Mouse (Mus musculus) neural tube, embryonic 12.5 days (tissue): ENCODE measurements around the gene Klrb1c. TPM values are rescaled to one million over a fixed set of nuclear protein-coding genes. Genes with fewer than 3 reads are reported as not detected.
"Not testable (repeated sequence)": the region's sequence is repeated elsewhere in the genome, so short reads cannot be mapped to it uniquely, and the experiment has no call there.

Experiments
- ATAC-seq: fragments of 200-750 bp; cut with Nextera tagmentation; 2 replicates; pipeline ENCODE4 v1.8.0; 2017; ENCODE audit warnings: low read depth, mild to moderate bottlenecking, moderate TSS enrichment, moderate library complexity; ENCODE audit not compliant: low FRiP score
- H3K27ac ChIP-seq: fragments of 300-500 bp; sonication (generic); 2 replicates; pipeline ENCODE4 v1.5.1; 2016
- H3K27me3 ChIP-seq: fragments of 300-500 bp; sonication (generic); replicated peaks from 2 replicates; pipeline ENCODE4 v1.6.1; 2016; ENCODE audit warnings: mild to moderate bottlenecking
- H3K36me3 ChIP-seq: fragments of 300-500 bp; sonication (generic); 2 replicates; pipeline ENCODE4 v1.6.1; 2016; ENCODE audit warnings: mild to moderate bottlenecking
- H3K4me1 ChIP-seq: fragments of 300-500 bp; sonication (generic); 2 replicates; pipeline ENCODE4 v1.6.1; 2016
- H3K4me2 ChIP-seq: fragments of 300-500 bp; sonication (generic); replicated peaks from 2 replicates; pipeline ENCODE4 v1.6.1; 2016; ENCODE audit warnings: mild to moderate bottlenecking
- H3K4me3 ChIP-seq: fragments of 300-500 bp; sonication (generic); 2 replicates; pipeline ENCODE4 v1.5.1; 2016
- H3K9ac ChIP-seq: fragments of 300-500 bp; sonication (generic); 2 replicates; pipeline ENCODE4 v1.6.1; 2016; ENCODE audit warnings: mild to moderate bottlenecking
- H3K9me3 ChIP-seq: fragments of 300-500 bp; sonication (generic); 2 replicates; pipeline ENCODE4 v1.6.1; 2016; ENCODE audit warnings: mild to moderate bottlenecking
- WGBS: fragments of 180-500 bp; shearing (Covaris S2); methylation state at CpG from one replicate; pipeline ENCODE4 v1.1.7; 2016; 5-methylcytosine and 5-hydroxymethylcytosine counted together
- polyA plus RNA-seq: library from polyadenylated mRNA; unstranded; fragments of >200 nt; fragmentation: Nextera tagmentation; extraction: Ambion mirVana; gene quantifications from 2 replicates; pipeline ENCODE4 v1.2.1, GENCODE M21; 2016

Gene Klrb1c
- polyA plus RNA-seq, 1 experiment from 2014 or later = not detected

GRCm38 (mm10) chr6:128804823-128805640 lies 16.0 kb upstream of the Klrb1c start:
- H3K27ac ChIP-seq, H3K4me1 ChIP-seq, H3K4me2 ChIP-seq, H3K27me3 ChIP-seq, H3K9ac ChIP-seq, H3K9me3 ChIP-seq, H3K36me3 ChIP-seq, H3K4me3 ChIP-seq: not testable (repeated sequence)
- ATAC-seq = peak; percentile 39
- 66% methylated on average over 7 of the region's 7 CpGs for WGBS

- Histone ChIP-seq H3K36me3 (no peaks in the 10 kb centered on the region), H3K27ac (no peak overlapping the region), H3K4me2 (peak overlapping the region; percentile 57), H3K4me1 (peaks cover 2% of the 10 kb centered on the region; the same call in 1 of the 2 replicates), H3K9me3 (no peaks in the 10 kb centered on the region), H3K9ac (no peak overlapping the region; the same call in 1 of the 2 replicates), H3K4me3 (peak overlapping the region; percentile 42), H3K27me3 (no peaks in the 10 kb centered on the region)
- peak; percentile 89 for ATAC-seq
- 9% methylated on average over 26 of the region's 26 CpGs for WGBS
These were observed 14.2 kb upstream of the Klrb1c start for GRCm38 (mm10) chr6:128802999-128803857.

GRCm38 (mm10) chr6:128802557-128802956 lies 13.5 kb upstream of the Klrb1c start:
- Histone ChIP-seq H3K27me3 (no peaks in the 10 kb centered on the region), H3K4me3 (peak overlapping the region; percentile 42), H3K4me1 (peaks cover 6% of the 10 kb centered on the region; the same call in 1 of the 2 replicates), H3K9me3 (no peaks in the 10 kb centered on the region), H3K27ac (peak overlapping the region; percentile 22; the same call in 1 of the 2 replicates), H3K36me3 (no peaks in the 10 kb centered on the region), H3K9ac (peak overlapping the region; percentile 44; the same call in 1 of the 2 replicates), H3K4me2 (peak overlapping the region; percentile 57)
- ATAC-seq = peak; percentile 33
- WGBS = 13% methylated on average over 10 of the region's 10 CpGs

- not testable (repeated sequence) for H3K27ac ChIP-seq, H3K4me2 ChIP-seq, H3K4me3 ChIP-seq, H3K4me1 ChIP-seq, ATAC-seq, H3K27me3 ChIP-seq, H3K9ac ChIP-seq, H3K9me3 ChIP-seq, H3K36me3 ChIP-seq
- 80% methylated on average over 5 of the region's 5 CpGs for WGBS
These were observed 11.7 kb upstream of the Klrb1c start for GRCm38 (mm10) chr6:128800696-128801095.

- Histone ChIP-seq H3K9me3 (no peaks in the 10 kb centered on the region), H3K9ac (peak overlapping the region; percentile 8; the same call in 1 of the 2 replicates), H3K4me1 (peaks cover 6% of the 10 kb centered on the region; the same call in 1 of the 2 replicates), H3K27ac (no peak overlapping the region), H3K36me3 (no peaks in the 10 kb centered on the region), H3K4me3 (peak overlapping the region; percentile 56), H3K4me2 (peak overlapping the region; percentile 58), H3K27me3 (no peaks in the 10 kb centered on the region)
- 30% methylated on average over 7 of the region's 7 CpGs for WGBS
- ATAC-seq = no peak
These were observed 10.9 kb upstream of the Klrb1c start for GRCm38 (mm10) chr6:128799896-128800270.

GRCm38 (mm10) chr6:128799144-128799895 lies 10.3 kb upstream of the Klrb1c start:
- Histone ChIP-seq H3K9ac (peak overlapping the region; percentile 63), H3K4me2 (peak overlapping the region; percentile 58), H3K4me3 (peak overlapping the region; percentile 56)
- H3K36me3 ChIP-seq, H3K27me3 ChIP-seq, H3K27ac ChIP-seq, H3K9me3 ChIP-seq, H3K4me1 ChIP-seq: not testable (repeated sequence)
- peak; percentile 78 for ATAC-seq
- under 1% methylated on average over 49 of the region's 49 CpGs for WGBS

GRCm38 (mm10) chr6:128798772-128799143 lies 9.7 kb upstream of the Klrb1c start:
- peak overlapping the region; percentile 56 for H3K4me3 ChIP-seq
- not testable (repeated sequence) for H3K27ac ChIP-seq

GRCm38 (mm10) chr6:128797936-128798771 lies 9.1 kb upstream of the Klrb1c start:
- Histone ChIP-seq H3K27ac (no peak overlapping the region), H3K9me3 (no peaks in the 10 kb centered on the region), H3K4me3 (peak overlapping the region; percentile 56), H3K27me3 (no peaks in the 10 kb centered on the region), H3K4me1 (peaks cover 6% of the 10 kb centered on the region; the same call in 1 of the 2 replicates), H3K36me3 (no peaks in the 10 kb centered on the region), H3K4me2 (peak overlapping the region; percentile 56), H3K9ac (peak overlapping the region; percentile 22; the same call in 1 of the 2 replicates)
- no peak for ATAC-seq
- 11% methylated on average over 15 of the region's 15 CpGs for WGBS

More at GRCm38 (mm10) chr6:128798772-128799143, 9.7 kb upstream of the Klrb1c start:
- peak overlapping the region; percentile 63 for H3K9ac ChIP-seq
- H3K36me3 ChIP-seq, H3K9me3 ChIP-seq, H3K4me1 ChIP-seq, H3K27me3 ChIP-seq: not testable (repeated sequence)
- peak overlapping the region; percentile 56 for H3K4me2 ChIP-seq
- WGBS = 1% methylated on average over 20 of the region's 20 CpGs
- ATAC-seq = peak; percentile 41

- Histone ChIP-seq H3K4me3 (no peak overlapping the region), H3K36me3 (no peaks in the 10 kb centered on the region), H3K9me3 (no peaks in the 10 kb centered on the region), H3K4me1 (peaks cover 6% of the 10 kb centered on the region; the same call in 1 of the 2 replicates), H3K27me3 (no peaks in the 10 kb centered on the region), H3K4me2 (peak overlapping the region; percentile 56), H3K27ac (no peak overlapping the region), H3K9ac (no peak overlapping the region)
- ATAC-seq = no peak
- 80% methylated on average over 12 of the region's 12 CpGs for WGBS
These were observed 8.3 kb upstream of the Klrb1c start for GRCm38 (mm10) chr6:128797185-128797905.

GRCm38 (mm10) chr6:128796321-128796955 lies 7.4 kb upstream of the Klrb1c start:
- no peaks in the 10 kb centered on the region for H3K9me3 ChIP-seq
- no peaks in the 10 kb centered on the region for H3K36me3 ChIP-seq
- H3K4me3 ChIP-seq = no peak overlapping the region
- H3K4me2 ChIP-seq = no peak overlapping the region
- peaks cover 6% of the 10 kb centered on the region; the same call in 1 of the 2 replicates for H3K4me1 ChIP-seq
- no peak overlapping the region for H3K27ac ChIP-seq
- no peaks in the 10 kb centered on the region for H3K27me3 ChIP-seq
- H3K9ac ChIP-seq = no peak overlapping the region
- ATAC-seq = no peak
- 77% methylated on average over 8 of the region's 8 CpGs for WGBS
